Mouse (Mus musculus) neural tube, embryonic 12.5 days (tissue): ENCODE measurements around the gene Armt1. TPM values are rescaled to one million over a fixed set of nuclear protein-coding genes. Genes with fewer than 3 reads are reported as not detected.

Source experiments
- ATAC-seq: fragments of 200-750 bp; cut with Nextera tagmentation; 2 replicates; pipeline ENCODE4 v1.8.0; 2017; ENCODE audit warnings: low read depth, mild to moderate bottlenecking, moderate TSS enrichment, moderate library complexity; ENCODE audit not compliant: low FRiP score
- H3K27ac ChIP-seq: fragments of 300-500 bp; sonication (generic); 2 replicates; pipeline ENCODE4 v1.5.1; 2016
- H3K27me3 ChIP-seq: fragments of 300-500 bp; sonication (generic); replicated peaks from 2 replicates; pipeline ENCODE4 v1.6.1; 2016; ENCODE audit warnings: mild to moderate bottlenecking
- H3K36me3 ChIP-seq: fragments of 300-500 bp; sonication (generic); 2 replicates; pipeline ENCODE4 v1.6.1; 2016; ENCODE audit warnings: mild to moderate bottlenecking
- H3K4me1 ChIP-seq: fragments of 300-500 bp; sonication (generic); 2 replicates; pipeline ENCODE4 v1.6.1; 2016
- H3K4me2 ChIP-seq: fragments of 300-500 bp; sonication (generic); replicated peaks from 2 replicates; pipeline ENCODE4 v1.6.1; 2016; ENCODE audit warnings: mild to moderate bottlenecking
- H3K4me3 ChIP-seq: fragments of 300-500 bp; sonication (generic); 2 replicates; pipeline ENCODE4 v1.5.1; 2016
- H3K9ac ChIP-seq: fragments of 300-500 bp; sonication (generic); 2 replicates; pipeline ENCODE4 v1.6.1; 2016; ENCODE audit warnings: mild to moderate bottlenecking
- H3K9me3 ChIP-seq: fragments of 300-500 bp; sonication (generic); 2 replicates; pipeline ENCODE4 v1.6.1; 2016; ENCODE audit warnings: mild to moderate bottlenecking
- WGBS: fragments of 180-500 bp; shearing (Covaris S2); methylation state at CpG from one replicate; pipeline ENCODE4 v1.1.7; 2016; 5-methylcytosine and 5-hydroxymethylcytosine counted together
- polyA plus RNA-seq: library from polyadenylated mRNA; unstranded; fragments of >200 nt; fragmentation: Nextera tagmentation; extraction: Ambion mirVana; gene quantifications from 2 replicates; pipeline ENCODE4 v1.2.1, GENCODE M21; 2016

Armt1 gene
- polyA plus RNA-seq, 1 experiment from 2014 or later: 21.2 TPM

GRCm38 (mm10) chr10:4492045-4492444 lies 59.8 kb downstream of the Armt1 start:
- no peak for ATAC-seq

GRCm38 (mm10) chr10:4492909-4493308 lies 60.6 kb downstream of the Armt1 start:
- no peak overlapping the region for H3K4me3 ChIP-seq
- H3K27me3 ChIP-seq: no peaks in the 10 kb centered on the region
- no peaks in the 10 kb centered on the region for H3K9me3 ChIP-seq
- no peak overlapping the region for H3K4me2 ChIP-seq
- ATAC-seq: no peak
- 9% methylated on average over 4 of the region's 4 CpGs for WGBS
- H3K27ac ChIP-seq: no peak overlapping the region
- H3K36me3 ChIP-seq: no peaks in the 10 kb centered on the region
- no peak overlapping the region for H3K9ac ChIP-seq
- H3K4me1 ChIP-seq: no peaks in the 10 kb centered on the region

More at GRCm38 (mm10) chr10:4492045-4492444, 59.8 kb downstream of the Armt1 start:
- WGBS: 37% methylated on average over 1 of the region's 1 CpGs
- H3K27ac ChIP-seq: no peak overlapping the region
- H3K4me1 ChIP-seq: no peaks in the 10 kb centered on the region
- no peaks in the 10 kb centered on the region for H3K9me3 ChIP-seq
- H3K27me3 ChIP-seq: no peaks in the 10 kb centered on the region
- no peak overlapping the region for H3K4me2 ChIP-seq
- H3K9ac ChIP-seq: no peak overlapping the region
- H3K36me3 ChIP-seq: no peaks in the 10 kb centered on the region
- no peak overlapping the region for H3K4me3 ChIP-seq

- no peaks in the 10 kb centered on the region for H3K9me3 ChIP-seq
- ATAC-seq: no peak
- H3K36me3 ChIP-seq: no peaks in the 10 kb centered on the region
- no peaks in the 10 kb centered on the region for H3K4me1 ChIP-seq
- no peak overlapping the region for H3K9ac ChIP-seq
- no peak overlapping the region for H3K27ac ChIP-seq
- H3K27me3 ChIP-seq: no peaks in the 10 kb centered on the region
- no peak overlapping the region for H3K4me2 ChIP-seq
- 83% methylated on average over 8 of the region's 8 CpGs for whole genome bisulfite sequencing
- H3K4me3 ChIP-seq: no peak overlapping the region
These were observed 71.0 kb downstream of the Armt1 start for GRCm38 (mm10) chr10:4503251-4503650.

Other genes with a start within 250 kb of the Armt1 start
- 81.2 and 94.2 TPM in 2 replicates for gene Akap12, start 166.1 kb upstream of the Armt1 start, polyA plus RNA-seq
- gene Zbtb2, start 44.4 kb upstream of the Armt1 start, polyA plus RNA-seq: 19.6 and 20.1 TPM in 2 replicates
- gene Rmnd1, start 79 bp upstream of the Armt1 start, polyA plus RNA-seq: 48.9 and 49.4 TPM in 2 replicates
- gene Ccdc170, start 50.0 kb downstream of the Armt1 start, polyA plus RNA-seq: 0.05 TPM in 1 of 2 replicates, not detected in the other
- gene Esr1, start 179.1 kb downstream of the Armt1 start, polyA plus RNA-seq: 0.09 and 0.30 TPM in 2 replicates